Mouse (Mus musculus) testis, adult 2 months (tissue): ENCODE measurements at regions not wholly inside any gene's neighbourhood (a gene's known extent, or its start where the extent isn't known, plus 50 kb on each side); places are given as distances from the start of the nearest gene placed in this dataset.

Source experiments
- CTCF ChIP-seq: fragments of 200-500 bp; IDR thresholded peaks from 2 replicates; pipeline ENCODE4 v1.5.1; 2012; ENCODE audit warnings: low read depth, mild to moderate bottlenecking, inconsistent platforms, low read length, moderate library complexity; ENCODE audit not compliant: control insufficient read depth, insufficient read depth, insufficient replicate concordance
- POLR2A ChIP-seq: fragments of 200-500 bp; IDR thresholded peaks from 2 replicates; pipeline ENCODE4 v1.6.1; 2012; ENCODE audit warnings: low read depth, mild to moderate bottlenecking, inconsistent platforms, low read length, moderate library complexity; ENCODE audit not compliant: control insufficient read depth

- TF ChIP-seq CTCF (no peak), POLR2A (no peak)
Measured at GRCm38 (mm10) chr11:111444791-111445190, 378.8 kb downstream of the Kcnj2 start.
